Mouse (Mus musculus) liver, adult 2 months (tissue): ENCODE data around the gene Celf2.

Experiments used
- CTCF ChIP-seq: fragments of 200-500 bp; IDR thresholded peaks from 2 replicates; pipeline ENCODE4 v1.5.1; 2011; ENCODE audit warnings: low read depth, low read length, control low read depth
- POLR2A ChIP-seq: fragments of 200-500 bp; IDR thresholded peaks from 2 replicates; pipeline ENCODE4 v1.6.1; 2011; ENCODE audit warnings: low read length, control low read depth; ENCODE audit not compliant: insufficient read depth; ENCODE audit errors: extremely low read depth

- no peak for TF ChIP-seq CTCF
- no peak for TF ChIP-seq POLR2A
Measured at GRCm38 (mm10) chr2:6713529-6713928, 795.8 kb downstream of the Celf2 start.
